Mouse (Mus musculus) brain, embryonic 14.5 days (tissue): ENCODE data around the gene Axin2. TPM values are rescaled to one million over a fixed set of nuclear protein-coding genes. Genes with fewer than 3 reads are reported as not detected.

Experiments
- DNase-seq: peaks from one replicate; pipeline ENCODE4 v3.0.0-alpha.2; 2011; ENCODE audit warnings: low read depth
- CTCF ChIP-seq: fragments of 200-500 bp; IDR thresholded peaks from 2 replicates; pipeline ENCODE4 v1.5.1; 2012; ENCODE audit warnings: inconsistent platforms, mild to moderate bottlenecking, moderate library complexity, borderline replicate concordance; ENCODE audit not compliant: insufficient read depth, insufficient read length; ENCODE audit errors: extremely low read depth
- POLR2A ChIP-seq: fragments of 200-500 bp; IDR thresholded peaks from 2 replicates; pipeline ENCODE4 v1.6.1; 2012; ENCODE audit warnings: mild to moderate bottlenecking, inconsistent platforms, borderline replicate concordance; ENCODE audit not compliant: poor library complexity, insufficient read depth, insufficient read length, severe bottlenecking; ENCODE audit errors: extremely low read depth
- polyA plus RNA-seq: library from polyadenylated mRNA; depleted of rRNA; stranded (reverse); fragments of >200 nt; gene quantifications from 2 replicates; pipeline ENCODE4 v1.2.3, GENCODE M21; 2012

Axin2 gene
- polyA plus RNA-seq, 1 experiment = 42.2 TPM

- no peak for DNase-seq
- no peak for TF ChIP-seq POLR2A
- TF ChIP-seq CTCF = no peak
Observed at GRCm38 (mm10) chr11:108923188-108923575, 3.0 kb downstream of the Axin2 start.

GRCm38 (mm10) chr11:108923781-108924180 lies 3.6 kb downstream of the Axin2 start:
- TF ChIP-seq POLR2A (no peak), CTCF (no peak)

GRCm38 (mm10) chr11:108924346-108924745 lies 4.2 kb downstream of the Axin2 start:
- TF ChIP-seq CTCF (no peak), POLR2A (no peak)
- DNase-seq = no peak

More at GRCm38 (mm10) chr11:108923781-108924180, 3.6 kb downstream of the Axin2 start:
- no peak for DNase-seq

GRCm38 (mm10) chr11:108925202-108925601 lies 5.1 kb downstream of the Axin2 start:
- DNase-seq = peak; percentile 96
- TF ChIP-seq POLR2A (no peak), CTCF (peak; percentile 87)

GRCm38 (mm10) chr11:108925826-108926225 lies 5.7 kb downstream of the Axin2 start:
- TF ChIP-seq POLR2A (no peak), CTCF (no peak)

GRCm38 (mm10) chr11:108926345-108927092 lies 6.4 kb downstream of the Axin2 start:
- no peak for TF ChIP-seq CTCF
- TF ChIP-seq POLR2A = no peak
- peak; percentile 27 for DNase-seq

More at GRCm38 (mm10) chr11:108925826-108926225, 5.7 kb downstream of the Axin2 start:
- DNase-seq = no peak

GRCm38 (mm10) chr11:108927093-108927444 lies 6.9 kb downstream of the Axin2 start:
- DNase-seq = peak; percentile 37
- TF ChIP-seq CTCF = no peak
- no peak for TF ChIP-seq POLR2A

GRCm38 (mm10) chr11:108928096-108928495 lies 7.9 kb downstream of the Axin2 start:
- TF ChIP-seq POLR2A (no peak), CTCF (no peak)

GRCm38 (mm10) chr11:108928752-108929151 lies 8.6 kb downstream of the Axin2 start:
- TF ChIP-seq POLR2A = no peak
- TF ChIP-seq CTCF = peak; percentile 50; the same call in 1 of the 2 replicates
- peak; percentile 68 for DNase-seq

More at GRCm38 (mm10) chr11:108928096-108928495, 7.9 kb downstream of the Axin2 start:
- DNase-seq = peak; percentile 54

GRCm38 (mm10) chr11:108929176-108929575 lies 9.0 kb downstream of the Axin2 start:
- TF ChIP-seq POLR2A = no peak
- no peak for TF ChIP-seq CTCF

GRCm38 (mm10) chr11:108929700-108930099 lies 9.6 kb downstream of the Axin2 start:
- no peak for DNase-seq
- no peak for TF ChIP-seq POLR2A
- no peak for TF ChIP-seq CTCF

More at GRCm38 (mm10) chr11:108929176-108929575, 9.0 kb downstream of the Axin2 start:
- no peak for DNase-seq

GRCm38 (mm10) chr11:108930612-108931011 lies 10.5 kb downstream of the Axin2 start:
- TF ChIP-seq POLR2A (no peak), CTCF (no peak)
- DNase-seq = peak; percentile 38

GRCm38 (mm10) chr11:108933835-108934234 lies 13.7 kb downstream of the Axin2 start:
- peak; percentile 59 for DNase-seq
- no peak for TF ChIP-seq CTCF
- TF ChIP-seq POLR2A = no peak
